Mouse (Mus musculus): ENCODE results near the gene Rccd1. TPM values are rescaled to one million over a fixed set of nuclear protein-coding genes. Genes with fewer than 3 reads are reported as not detected.

Gene Rccd1
- polyA plus RNA-seq, 1 experiment from 2014 or later: 2.3 TPM

- no peaks in the 10 kb centered on the region for H3K27me3 ChIP-seq (ENCODE audit: control insufficient read depth, insufficient read depth, low read depth, low read length)
- peaks cover 3% of the 10 kb centered on the region for H3K36me3 ChIP-seq (ENCODE audit: control insufficient read depth, insufficient read depth)
- peak within 1 kb of the TSS; percentile 74 for H3K4me2 ChIP-seq (ENCODE audit: low read depth, low read length)
- H3K9ac ChIP-seq (ENCODE audit: low read depth, low read length): peak within 1 kb of the TSS; percentile 76
- H3K4me3 ChIP-seq (ENCODE audit: low read depth, low read length): peak within 1 kb of the TSS; percentile 74
- peaks cover 28% of the 10 kb centered on the region for H3K4me1 ChIP-seq (ENCODE audit: control insufficient read depth, low read depth, low read length)
- no peaks in the 10 kb centered on the region for H3K9me3 ChIP-seq (replicated peaks; ENCODE audit: control insufficient read depth, low read length)
- ATAC-seq (ENCODE audit: low read depth): peak; percentile 56
- H3K27ac ChIP-seq (ENCODE audit: low read length): peak within 1 kb of the TSS; percentile 80
- 2% methylated on average over 11 of the region's 11 CpGs for WGBS (ENCODE audit: insufficient replicate concordance)
Observed at GRCm38 (mm10) chr7:80340793-80341192, 16.5 kb upstream of the Rccd1 start, which contains the start of gene Unc45a. Unc45a (minus strand) TSS chr7:80341005.

- H3K4me3 ChIP-seq (ENCODE audit: low read depth, low read length): peak overlapping the region; percentile 74
- H3K9ac ChIP-seq (ENCODE audit: low read depth, low read length): peak overlapping the region; percentile 76
- peaks cover 3% of the 10 kb centered on the region for H3K36me3 ChIP-seq (ENCODE audit: control insufficient read depth, insufficient read depth)
- ATAC-seq (ENCODE audit: low read depth): peak; percentile 98
- H3K4me2 ChIP-seq (ENCODE audit: low read depth, low read length): peak overlapping the region; percentile 74
- no peaks in the 10 kb centered on the region for H3K9me3 ChIP-seq (replicated peaks; ENCODE audit: control insufficient read depth, low read length)
- WGBS (ENCODE audit: insufficient replicate concordance): under 1% methylated on average over 45 of the region's 45 CpGs
- H3K27me3 ChIP-seq (ENCODE audit: control insufficient read depth, insufficient read depth, low read depth, low read length): no peaks in the 10 kb centered on the region
- peaks cover 28% of the 10 kb centered on the region for H3K4me1 ChIP-seq (ENCODE audit: control insufficient read depth, low read depth, low read length)
- H3K27ac ChIP-seq (ENCODE audit: low read length): peak overlapping the region; percentile 80
Observed at GRCm38 (mm10) chr7:80339793-80340628, 15.8 kb upstream of the Rccd1 start.

- peak overlapping the region; percentile 74 for H3K4me3 ChIP-seq (ENCODE audit: low read depth, low read length)
- ATAC-seq (ENCODE audit: low read depth): no peak
- peaks cover 28% of the 10 kb centered on the region for H3K4me1 ChIP-seq (ENCODE audit: control insufficient read depth, low read depth, low read length)
- no peak overlapping the region for H3K27ac ChIP-seq (ENCODE audit: low read length)
- H3K36me3 ChIP-seq (ENCODE audit: control insufficient read depth, insufficient read depth): peaks cover 3% of the 10 kb centered on the region
- no peaks in the 10 kb centered on the region for H3K9me3 ChIP-seq (replicated peaks; ENCODE audit: control insufficient read depth, low read length)
- no peaks in the 10 kb centered on the region for H3K27me3 ChIP-seq (ENCODE audit: control insufficient read depth, insufficient read depth, low read depth, low read length)
- H3K9ac ChIP-seq (ENCODE audit: low read depth, low read length): peak overlapping the region; percentile 73
- WGBS (ENCODE audit: insufficient replicate concordance): 11% methylated on average over 15 of the region's 17 CpGs
- H3K4me2 ChIP-seq (ENCODE audit: low read depth, low read length): peak overlapping the region; percentile 74
Observed at GRCm38 (mm10) chr7:80339371-80339770, 15.1 kb upstream of the Rccd1 start.

- 71% methylated on average over 3 of the region's 3 CpGs for WGBS (ENCODE audit: insufficient replicate concordance)
Observed at GRCm38 (mm10) chr7:80336932-80337331, 12.7 kb upstream of the Rccd1 start.

GRCm38 (mm10) chr7:80334848-80335247, 10.6 kb upstream of the Rccd1 start:
- H3K27me3 ChIP-seq (ENCODE audit: control insufficient read depth, insufficient read depth, low read depth, low read length): no peaks in the 10 kb centered on the region
- H3K9ac ChIP-seq (ENCODE audit: low read depth, low read length): no peak overlapping the region
- peaks cover 3% of the 10 kb centered on the region; the same call in 1 of the 2 replicates for H3K9me3 ChIP-seq (replicated peaks; ENCODE audit: control insufficient read depth, low read length)
- H3K27ac ChIP-seq (ENCODE audit: low read length): no peak overlapping the region
- peaks cover 22% of the 10 kb centered on the region for H3K36me3 ChIP-seq (ENCODE audit: control insufficient read depth, insufficient read depth)
- peaks cover 5% of the 10 kb centered on the region for H3K4me1 ChIP-seq (ENCODE audit: control insufficient read depth, low read depth, low read length)
- WGBS (ENCODE audit: insufficient replicate concordance): 81% methylated on average over 4 of the region's 4 CpGs
- no peak for ATAC-seq (ENCODE audit: low read depth)
- H3K4me3 ChIP-seq (ENCODE audit: low read depth, low read length): no peak overlapping the region
- H3K4me2 ChIP-seq (ENCODE audit: low read depth, low read length): no peak overlapping the region

More at GRCm38 (mm10) chr7:80336932-80337331, 12.7 kb upstream of the Rccd1 start:
- Histone ChIP-seq H3K36me3 (ENCODE audit: control insufficient read depth, insufficient read depth) (peaks cover 16% of the 10 kb centered on the region), H3K4me1 (ENCODE audit: control insufficient read depth, low read depth, low read length) (peaks cover 16% of the 10 kb centered on the region), H3K9ac (ENCODE audit: low read depth, low read length) (no peak overlapping the region), H3K4me3 (ENCODE audit: low read depth, low read length) (no peak overlapping the region), H3K9me3 (replicated peaks; ENCODE audit: control insufficient read depth, low read length) (peaks cover 3% of the 10 kb centered on the region; the same call in 1 of the 2 replicates), H3K27ac (ENCODE audit: low read length) (no peak overlapping the region), H3K27me3 (ENCODE audit: control insufficient read depth, insufficient read depth, low read depth, low read length) (no peaks in the 10 kb centered on the region), H3K4me2 (ENCODE audit: low read depth, low read length) (no peak overlapping the region)
- no peak for ATAC-seq (ENCODE audit: low read depth)

- ATAC-seq (ENCODE audit: low read depth): no peak
Observed at GRCm38 (mm10) chr7:80331433-80331832, 7.2 kb upstream of the Rccd1 start.

GRCm38 (mm10) chr7:80330278-80330677, 6.0 kb upstream of the Rccd1 start:
- Histone ChIP-seq H3K9me3 (replicated peaks; ENCODE audit: control insufficient read depth, low read length) (peaks cover 3% of the 10 kb centered on the region; the same call in 1 of the 2 replicates), H3K4me2 (ENCODE audit: low read depth, low read length) (no peak overlapping the region), H3K4me3 (ENCODE audit: low read depth, low read length) (no peak overlapping the region), H3K27ac (ENCODE audit: low read length) (no peak overlapping the region), H3K4me1 (ENCODE audit: control insufficient read depth, low read depth, low read length) (peaks cover under 1% of the 10 kb centered on the region; the same call in 1 of the 2 replicates), H3K9ac (ENCODE audit: low read depth, low read length) (no peak overlapping the region), H3K27me3 (ENCODE audit: control insufficient read depth, insufficient read depth, low read depth, low read length) (no peaks in the 10 kb centered on the region), H3K36me3 (ENCODE audit: control insufficient read depth, insufficient read depth) (peaks cover 23% of the 10 kb centered on the region)
- ATAC-seq (ENCODE audit: low read depth): no peak
- 79% methylated on average over 8 of the region's 8 CpGs for WGBS (ENCODE audit: insufficient replicate concordance)

More at GRCm38 (mm10) chr7:80331433-80331832, 7.2 kb upstream of the Rccd1 start:
- no peak overlapping the region for H3K4me2 ChIP-seq (ENCODE audit: low read depth, low read length)
- peaks cover 3% of the 10 kb centered on the region; the same call in 1 of the 2 replicates for H3K9me3 ChIP-seq (replicated peaks; ENCODE audit: control insufficient read depth, low read length)
- no peaks in the 10 kb centered on the region for H3K4me1 ChIP-seq (ENCODE audit: control insufficient read depth, low read depth, low read length)
- H3K9ac ChIP-seq (ENCODE audit: low read depth, low read length): no peak overlapping the region
- no peak overlapping the region for H3K27ac ChIP-seq (ENCODE audit: low read length)
- 86% methylated on average over 19 of the region's 19 CpGs for WGBS (ENCODE audit: insufficient replicate concordance)
- peaks cover 22% of the 10 kb centered on the region for H3K36me3 ChIP-seq (ENCODE audit: control insufficient read depth, insufficient read depth)
- H3K4me3 ChIP-seq (ENCODE audit: low read depth, low read length): no peak overlapping the region
- H3K27me3 ChIP-seq (ENCODE audit: control insufficient read depth, insufficient read depth, low read depth, low read length): no peaks in the 10 kb centered on the region

- H3K27ac ChIP-seq (ENCODE audit: low read length): no peak overlapping the region
- WGBS (ENCODE audit: insufficient replicate concordance): 90% methylated on average over 19 of the region's 19 CpGs
- no peak overlapping the region for H3K4me3 ChIP-seq (ENCODE audit: low read depth, low read length)
- no peak overlapping the region for H3K4me2 ChIP-seq (ENCODE audit: low read depth, low read length)
- H3K9me3 ChIP-seq (replicated peaks; ENCODE audit: control insufficient read depth, low read length): no peaks in the 10 kb centered on the region
- peaks cover 15% of the 10 kb centered on the region for H3K4me1 ChIP-seq (ENCODE audit: control insufficient read depth, low read depth, low read length)
- H3K27me3 ChIP-seq (ENCODE audit: control insufficient read depth, insufficient read depth, low read depth, low read length): no peaks in the 10 kb centered on the region
- peaks cover 6% of the 10 kb centered on the region for H3K36me3 ChIP-seq (ENCODE audit: control insufficient read depth, insufficient read depth)
- H3K9ac ChIP-seq (ENCODE audit: low read depth, low read length): no peak overlapping the region
- no peak for ATAC-seq (ENCODE audit: low read depth)
Observed at GRCm38 (mm10) chr7:80326076-80326475, 1.8 kb upstream of the Rccd1 start.

GRCm38 (mm10) chr7:80325292-80325868, 1.1 kb upstream of the Rccd1 start:
- ATAC-seq (ENCODE audit: low read depth): no peak
- Histone ChIP-seq H3K4me1 (ENCODE audit: control insufficient read depth, low read depth, low read length) (peaks cover 15% of the 10 kb centered on the region), H3K4me3 (ENCODE audit: low read depth, low read length) (no peak overlapping the region), H3K36me3 (ENCODE audit: control insufficient read depth, insufficient read depth) (peaks cover 6% of the 10 kb centered on the region), H3K27ac (ENCODE audit: low read length) (peak overlapping the region; percentile 18), H3K27me3 (ENCODE audit: control insufficient read depth, insufficient read depth, low read depth, low read length) (no peaks in the 10 kb centered on the region), H3K9ac (ENCODE audit: low read depth, low read length) (no peak overlapping the region), H3K4me2 (ENCODE audit: low read depth, low read length) (no peak overlapping the region), H3K9me3 (replicated peaks; ENCODE audit: control insufficient read depth, low read length) (no peaks in the 10 kb centered on the region)
- WGBS (ENCODE audit: insufficient replicate concordance): 89% methylated on average over 16 of the region's 16 CpGs
